Mouse (Mus musculus) myocyte (in vitro differentiated cells): ENCODE results near the gene Tln2. TPM values are rescaled to one million over a fixed set of nuclear protein-coding genes. Genes with fewer than 3 reads are reported as not detected.
A peak's percentile ranks its signal among the peaks of the same experiment; 100 is the strongest.

Experiments
- H3K27me3 ChIP-seq: one replicate; pipeline ENCODE4 v1.6.1; 2011; ENCODE audit not compliant: control insufficient read depth, insufficient read depth, insufficient read length
- H3K36me3 ChIP-seq: one replicate; pipeline ENCODE4 v1.6.1; 2011; ENCODE audit not compliant: control insufficient read depth, insufficient read depth
- H3K4me2 ChIP-seq: one replicate; pipeline ENCODE4 v1.6.1; 2011; ENCODE audit warnings: low read depth, control low read depth
- H3K4me3 ChIP-seq: one replicate; pipeline ENCODE4 v1.5.1; 2011; ENCODE audit warnings: mild to moderate bottlenecking, control low read depth, moderate library complexity
- H3K79me2 ChIP-seq: one replicate; pipeline ENCODE4 v1.6.1; 2011; ENCODE audit not compliant: control insufficient read depth, insufficient read depth
- H3ac ChIP-seq: one replicate; pipeline ENCODE4 v1.6.1; 2011; ENCODE audit not compliant: control insufficient read depth, insufficient read length
- CEBPB ChIP-seq: IDR thresholded peaks from 2 replicates; pipeline ENCODE4 v1.6.1; 2011; ENCODE audit warnings: mild to moderate bottlenecking, moderate library complexity; ENCODE audit not compliant: poor library complexity, insufficient read depth, severe bottlenecking
- E2F4 ChIP-seq: IDR thresholded peaks from one replicate; pipeline ENCODE4 v1.6.1; 2011; ENCODE audit warnings: mild to moderate bottlenecking, control low read depth, moderate library complexity; ENCODE audit not compliant: insufficient read depth
- MAX ChIP-seq: IDR thresholded peaks from one replicate; pipeline ENCODE4 v1.6.1; 2011; ENCODE audit warnings: low read depth, mild to moderate bottlenecking, control low read depth
- MYOD1 ChIP-seq, 3 experiments: IDR thresholded peaks; one replicate each; pipeline ENCODE4 v1.6.1; 2011; ENCODE audit warnings: control low read depth in 2 of 3, low read depth in 2 of 3, mild to moderate bottlenecking in 2 of 3, moderate library complexity in 1 of 3; ENCODE audit not compliant: insufficient read length in 2 of 3, control insufficient read depth in 1 of 3
- MYOG ChIP-seq, 3 experiments: IDR thresholded peaks; one replicate each; pipeline ENCODE4 v1.6.1; 2011; ENCODE audit warnings: control low read depth in 2 of 3, low read depth in 2 of 3, mild to moderate bottlenecking in 2 of 3; ENCODE audit not compliant: insufficient read length in 2 of 3, control insufficient read depth in 1 of 3, insufficient read depth in 1 of 3
- POLR2A ChIP-seq: IDR thresholded peaks from one replicate; pipeline ENCODE4 v1.6.1; 2011; ENCODE audit warnings: low read depth, mild to moderate bottlenecking, control low read depth, moderate library complexity; ENCODE audit not compliant: insufficient read length
- POLR2AphosphoS2 ChIP-seq: IDR thresholded peaks from one replicate; pipeline ENCODE4 v1.6.1; 2011; ENCODE audit warnings: low read depth, control low read depth; ENCODE audit not compliant: insufficient read length
- REST ChIP-seq: IDR thresholded peaks from one replicate; pipeline ENCODE4 v1.6.1; 2011; ENCODE audit warnings: mild to moderate bottlenecking, control low read depth, moderate library complexity; ENCODE audit not compliant: insufficient read depth, insufficient read length
- SRF ChIP-seq: IDR thresholded peaks from one replicate; pipeline ENCODE4 v1.6.1; 2011; ENCODE audit warnings: low read depth; ENCODE audit not compliant: control insufficient read depth, insufficient read length
- TCF12 ChIP-seq: IDR thresholded peaks from one replicate; pipeline ENCODE4 v1.6.1; 2011; ENCODE audit warnings: mild to moderate bottlenecking, control low read depth; ENCODE audit not compliant: poor library complexity, insufficient read depth, severe bottlenecking
- TCF3 ChIP-seq: IDR thresholded peaks from one replicate; pipeline ENCODE4 v1.6.1; 2011; ENCODE audit warnings: low read depth, control low read depth; ENCODE audit not compliant: insufficient read length
- USF1 ChIP-seq: IDR thresholded peaks from one replicate; pipeline ENCODE4 v1.6.1; 2011; ENCODE audit warnings: low read depth, mild to moderate bottlenecking, control low read depth, moderate library complexity
- polyA plus RNA-seq: library from polyadenylated mRNA; unstranded; fragments of >200 nt; fragmentation: generic; extraction: Trizol; gene quantifications from one replicate; pipeline ENCODE4 v1.2.1, GENCODE M21; 2012; ENCODE audit warnings: missing spikeins

Tln2 gene
- polyA plus RNA-seq, 1 experiment, result 28.6 TPM

- no peaks in the 10 kb centered on the region for H3K36me3 ChIP-seq
- H3K27me3 ChIP-seq, result no peaks in the 10 kb centered on the region
- H3ac ChIP-seq, result no peak overlapping the region
- no peaks in the 10 kb centered on the region for H3K79me2 ChIP-seq
- H3K4me2 ChIP-seq, result no peak overlapping the region
- H3K4me3 ChIP-seq, result no peak overlapping the region
- TF ChIP-seq MYOD1 (IDR thresholded peaks at IDR 0.05; ENCODE audit: control insufficient read depth in 1 of 3, insufficient read length in 2 of 3, low read depth in 2 of 3) (no peak), MAX (no peak), CEBPB (no peak), SRF (no peak), MYOG (IDR thresholded peaks at IDR 0.05; ENCODE audit: control insufficient read depth in 1 of 3, insufficient read depth in 1 of 3, insufficient read length in 2 of 3, low read depth in 2 of 3) (no peak)
These were observed 29.9 kb downstream of the Tln2 start for GRCm38 (mm10) chr9:67529600-67529999.

DNA sequence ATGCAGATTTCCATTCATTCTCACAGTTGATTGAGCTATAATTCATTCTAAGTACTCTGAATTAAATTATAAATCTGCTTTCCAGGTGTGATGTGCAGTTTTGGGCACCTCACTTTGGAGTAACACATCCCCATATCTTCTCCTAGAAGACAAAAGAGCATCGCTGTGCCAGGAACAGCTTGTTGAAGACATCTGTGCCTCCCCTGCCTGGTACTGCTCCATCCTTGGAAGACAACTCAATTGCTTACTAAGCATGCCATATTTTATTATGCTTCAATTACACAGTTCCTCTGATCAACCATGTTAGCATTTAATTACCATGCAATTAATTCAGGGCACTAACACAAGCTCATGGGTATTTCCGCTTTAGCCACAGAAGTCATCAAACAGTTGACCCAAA lies 31.8 kb downstream of the Tln2 start:
- Histone ChIP-seq H3K4me3 (no peak overlapping the region), H3K79me2 (no peaks in the 10 kb centered on the region), H3K27me3 (no peaks in the 10 kb centered on the region), H3ac (no peak overlapping the region), H3K36me3 (no peaks in the 10 kb centered on the region), H3K4me2 (no peak overlapping the region)
- TF ChIP-seq REST (no peak), TCF3 (no peak), TCF12 (no peak), POLR2A (no peak)

DNA sequence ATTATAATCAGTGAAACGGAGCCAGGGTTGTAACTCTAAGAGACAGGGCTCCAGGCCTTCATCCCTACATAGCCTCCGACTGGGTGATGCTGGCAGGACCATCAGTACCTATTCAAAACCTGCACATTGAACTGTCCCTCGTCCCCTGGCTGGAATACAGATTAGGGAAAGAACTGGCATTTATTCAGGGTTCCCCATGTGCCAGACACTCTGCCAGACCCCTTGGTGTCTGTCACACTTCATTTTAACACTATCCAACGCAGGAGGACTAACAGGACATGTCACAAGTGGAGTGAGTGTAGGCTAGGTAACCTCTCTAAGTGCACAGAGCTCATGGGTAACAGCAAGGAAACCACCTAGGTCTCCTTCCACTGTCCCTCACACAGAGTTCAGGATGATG lies 37.8 kb downstream of the Tln2 start:
- Histone ChIP-seq H3K79me2 (no peaks in the 10 kb centered on the region), H3K4me3 (no peak overlapping the region), H3K27me3 (no peaks in the 10 kb centered on the region), H3ac (no peak overlapping the region), H3K4me2 (no peak overlapping the region), H3K36me3 (no peaks in the 10 kb centered on the region)
- TF ChIP-seq E2F4 (no peak), TCF12 (no peak), TCF3 (no peak), SRF (no peak), MAX (no peak), POLR2AphosphoS2 (no peak), USF1 (no peak), MYOD1 (IDR thresholded peaks at IDR 0.05; ENCODE audit: control insufficient read depth in 1 of 3, insufficient read length in 2 of 3, low read depth in 2 of 3) (no peak), MYOG (IDR thresholded peaks at IDR 0.05; ENCODE audit: control insufficient read depth in 1 of 3, insufficient read depth in 1 of 3, insufficient read length in 2 of 3, low read depth in 2 of 3) (no peak)

DNA sequence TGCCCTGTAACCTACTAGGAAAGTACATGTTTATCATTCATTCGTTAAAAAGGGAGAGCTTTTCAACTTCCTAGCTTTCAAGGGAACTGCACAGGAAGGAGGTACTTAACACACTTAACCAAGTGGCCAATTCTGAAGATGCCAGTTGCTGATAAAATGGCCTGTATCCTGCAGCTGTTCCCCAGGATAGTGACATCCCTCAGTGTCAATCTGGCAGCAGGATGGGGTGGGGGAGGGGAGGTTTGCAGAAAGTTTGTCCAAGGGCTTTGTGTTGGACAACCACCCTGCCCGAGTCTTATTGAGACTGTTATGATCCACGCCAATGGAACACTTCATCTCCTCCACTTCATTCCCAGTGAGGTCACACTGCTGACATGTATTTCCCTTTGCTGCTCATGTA lies 50.0 kb downstream of the Tln2 start:
- Histone ChIP-seq H3K4me2 (no peak overlapping the region), H3K79me2 (no peaks in the 10 kb centered on the region), H3ac (no peak overlapping the region), H3K4me3 (no peak overlapping the region), H3K27me3 (no peaks in the 10 kb centered on the region), H3K36me3 (peaks cover 4% of the 10 kb centered on the region)
- no peak for TF ChIP-seq POLR2AphosphoS2
- TF ChIP-seq MYOD1 (IDR thresholded peaks at IDR 0.05; ENCODE audit: control insufficient read depth in 1 of 3, insufficient read length in 2 of 3, low read depth in 2 of 3), result peak in 2 of 3 experiments; percentile 70 to 85

GRCm38 (mm10) chr9:67504669-67505260 lies 54.7 kb downstream of the Tln2 start:
- no peak for TF ChIP-seq CEBPB
- no peaks in the 10 kb centered on the region for H3K79me2 ChIP-seq
- H3ac ChIP-seq, result no peak overlapping the region
- H3K27me3 ChIP-seq, result no peaks in the 10 kb centered on the region
- no peaks in the 10 kb centered on the region for H3K36me3 ChIP-seq
- no peak overlapping the region for H3K4me2 ChIP-seq
- no peak overlapping the region for H3K4me3 ChIP-seq

DNA sequence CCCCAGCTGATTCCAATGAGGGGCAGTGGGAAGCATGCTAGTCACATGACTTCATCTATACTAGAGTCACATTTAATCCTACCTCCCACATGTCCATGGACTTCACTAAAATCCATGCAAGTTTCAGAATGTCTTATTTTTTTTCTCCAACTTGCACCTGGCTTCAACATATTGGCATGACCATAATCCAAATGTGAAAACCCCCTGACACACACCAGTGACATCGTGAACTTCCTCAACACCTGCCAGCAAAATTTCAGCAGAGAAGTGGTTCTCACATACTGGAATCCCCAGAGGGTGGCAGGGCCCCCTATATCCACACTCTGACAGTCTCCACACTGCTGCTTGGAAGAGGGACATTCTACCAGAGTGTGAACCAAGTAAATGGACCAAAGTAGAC lies 57.7 kb downstream of the Tln2 start:
- Histone ChIP-seq H3K4me2 (no peak overlapping the region), H3K4me3 (no peak overlapping the region), H3K27me3 (no peaks in the 10 kb centered on the region), H3K79me2 (peaks cover 4% of the 10 kb centered on the region), H3ac (no peak overlapping the region), H3K36me3 (no peaks in the 10 kb centered on the region)
- TF ChIP-seq SRF, result no peak
- no peak for TF ChIP-seq TCF12
- TF ChIP-seq USF1, result no peak
- TF ChIP-seq POLR2AphosphoS2, result no peak
